Mouse (Mus musculus): ENCODE results near the gene Dgkh. TPM values are rescaled to one million over a fixed set of nuclear protein-coding genes. Genes with fewer than 3 reads are reported as not detected.
A peak's percentile ranks its signal among the peaks of the same experiment; 100 is the strongest.

Dgkh gene
- total and polyA plus RNA-seq, 2 experiments from 2014 or later = 1.2 to 4.7 TPM

- no peak overlapping the region for H3K4me3 ChIP-seq (ENCODE audit: low read depth, low read length)
- no peaks in the 10 kb centered on the region for H3K27me3 ChIP-seq (ENCODE audit: control insufficient read depth, insufficient read depth, low read length)
- DNase-seq (ENCODE audit: low spot score) (no peak), ATAC-seq (ENCODE audit: insufficient read depth, low read depth) (no peak)
- H3K9ac ChIP-seq (replicated peaks; ENCODE audit: low read depth, low read length) = no peak overlapping the region
- peak overlapping the region; percentile 51; the same call in 1 of the 2 replicates for H3K27ac ChIP-seq (ENCODE audit: low read depth)
- H3K4me1 ChIP-seq (ENCODE audit: control insufficient read depth, insufficient read depth) = no peaks in the 10 kb centered on the region; the same call in 1 of the 2 replicates
- 67% methylated on average over 4 of the region's 4 CpGs for WGBS
- no peak overlapping the region for H3K4me2 ChIP-seq (ENCODE audit: low read depth, low read length)
- no peak for TF ChIP-seq CTCF (IDR thresholded peaks at IDR 0.05; ENCODE audit: low read depth)
- no peaks in the 10 kb centered on the region for H3K9me3 ChIP-seq (replicated peaks; ENCODE audit: control insufficient read depth, low read length)
- no peaks in the 10 kb centered on the region for H3K36me3 ChIP-seq (replicated peaks; ENCODE audit: control insufficient read depth, insufficient read depth, low read length)
These were observed 44.9 kb downstream of the Dgkh start for GRCm38 (mm10) chr14:78687716-78688115.

DNA sequence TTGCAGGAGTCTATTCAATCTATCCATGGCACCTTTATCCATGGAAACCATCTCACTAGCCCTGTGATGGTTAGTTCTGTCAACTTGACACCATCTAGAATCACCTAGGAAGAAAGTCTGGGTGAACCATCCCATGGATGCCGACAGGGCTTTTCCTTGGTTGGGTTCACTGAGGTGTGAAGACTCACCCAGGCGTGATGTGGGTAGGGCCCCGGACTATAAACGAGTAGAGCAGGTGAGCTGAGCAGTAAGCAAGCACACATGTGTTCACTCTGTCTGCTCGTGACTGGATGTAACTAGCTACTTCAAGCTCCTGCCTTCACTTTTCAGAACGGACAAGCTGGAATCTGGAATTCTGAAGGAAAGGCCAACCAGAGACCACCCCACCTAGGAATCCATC lies 45.9 kb downstream of the Dgkh start:
- Histone ChIP-seq H3K27ac (ENCODE audit: low read depth) (no peak overlapping the region), H3K27me3 (ENCODE audit: control insufficient read depth, insufficient read depth, low read length) (no peaks in the 10 kb centered on the region), H3K9ac (replicated peaks; ENCODE audit: low read depth, low read length) (no peak overlapping the region), H3K4me1 (ENCODE audit: control insufficient read depth, insufficient read depth) (no peaks in the 10 kb centered on the region; the same call in 1 of the 2 replicates), H3K36me3 (replicated peaks; ENCODE audit: control insufficient read depth, insufficient read depth, low read length) (no peaks in the 10 kb centered on the region), H3K4me3 (ENCODE audit: low read depth, low read length) (no peak overlapping the region), H3K4me2 (ENCODE audit: low read depth, low read length) (no peak overlapping the region), H3K9me3 (replicated peaks; ENCODE audit: control insufficient read depth, low read length) (no peaks in the 10 kb centered on the region)
- TF ChIP-seq CTCF (IDR thresholded peaks at IDR 0.05; ENCODE audit: low read depth) (no peak), EP300 (IDR thresholded peaks at IDR 0.05; ENCODE audit: low read depth) (no peak)
- DNase-seq (ENCODE audit: low spot score) (no peak), ATAC-seq (ENCODE audit: insufficient read depth, low read depth) (no peak)
- 96% methylated on average over 6 of the region's 6 CpGs for WGBS

GRCm38 (mm10) chr14:78684171-78684570 lies 48.4 kb downstream of the Dgkh start:
- TF ChIP-seq EP300 (IDR thresholded peaks at IDR 0.05; ENCODE audit: low read depth) (no peak), CTCF (IDR thresholded peaks at IDR 0.05; ENCODE audit: low read depth) (no peak)
- Histone ChIP-seq H3K27ac (ENCODE audit: low read depth) (no peak overlapping the region), H3K9me3 (replicated peaks; ENCODE audit: control insufficient read depth, low read length) (no peaks in the 10 kb centered on the region), H3K9ac (replicated peaks; ENCODE audit: low read depth, low read length) (no peak overlapping the region), H3K4me1 (ENCODE audit: control insufficient read depth, insufficient read depth) (peaks cover under 1% of the 10 kb centered on the region; the same call in 1 of the 2 replicates), H3K4me2 (ENCODE audit: low read depth, low read length) (no peak overlapping the region), H3K36me3 (replicated peaks; ENCODE audit: control insufficient read depth, insufficient read depth, low read length) (no peaks in the 10 kb centered on the region), H3K27me3 (ENCODE audit: control insufficient read depth, insufficient read depth, low read length) (no peaks in the 10 kb centered on the region), H3K4me3 (ENCODE audit: low read depth, low read length) (no peak overlapping the region)
- DNase-seq (ENCODE audit: low spot score) (no peak), ATAC-seq (ENCODE audit: insufficient read depth, low read depth) (peak; percentile 60)
- WGBS = 18% methylated on average over 4 of the region's 4 CpGs

DNA sequence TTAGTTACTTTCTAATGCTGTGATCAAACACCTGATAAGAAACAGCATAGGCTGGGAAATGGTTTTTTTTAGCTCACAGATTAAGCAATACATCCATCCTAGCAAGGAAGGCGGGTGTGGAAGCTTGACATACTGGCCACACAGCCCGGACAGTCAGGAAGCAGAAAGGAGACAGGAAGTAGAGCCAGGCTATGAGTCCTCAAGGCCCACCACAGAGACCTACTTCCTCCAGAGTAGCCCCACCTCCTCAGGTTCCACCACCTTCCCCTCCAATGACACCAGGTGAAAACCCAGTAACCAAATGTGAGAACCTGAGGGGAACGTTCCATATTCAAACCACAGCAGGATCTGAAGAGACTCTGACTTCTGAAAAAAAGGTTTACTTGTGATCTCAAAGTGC lies 53.6 kb downstream of the Dgkh start:
- TF ChIP-seq CTCF (IDR thresholded peaks at IDR 0.05; ENCODE audit: low read depth) = no peak
- no peak for TF ChIP-seq EP300 (IDR thresholded peaks at IDR 0.05; ENCODE audit: low read depth)
- DNase-seq (ENCODE audit: low spot score) = no peak
- Histone ChIP-seq H3K9ac (replicated peaks; ENCODE audit: low read depth, low read length) (no peak overlapping the region), H3K4me2 (ENCODE audit: low read depth, low read length) (peak overlapping the region; percentile 32), H3K9me3 (replicated peaks; ENCODE audit: control insufficient read depth, low read length) (no peaks in the 10 kb centered on the region), H3K27ac (ENCODE audit: low read depth) (peak overlapping the region; percentile 70), H3K4me3 (ENCODE audit: low read depth, low read length) (no peak overlapping the region), H3K36me3 (replicated peaks; ENCODE audit: control insufficient read depth, insufficient read depth, low read length) (no peaks in the 10 kb centered on the region), H3K27me3 (ENCODE audit: control insufficient read depth, insufficient read depth, low read length) (no peaks in the 10 kb centered on the region), H3K4me1 (ENCODE audit: control insufficient read depth, insufficient read depth) (peaks cover 10% of the 10 kb centered on the region)
- ATAC-seq (ENCODE audit: insufficient read depth, low read depth) = no peak
- 66% methylated on average over 3 of the region's 3 CpGs for WGBS

GRCm38 (mm10) chr14:78677852-78678588 lies 54.6 kb downstream of the Dgkh start:
- Histone ChIP-seq H3K9me3 (replicated peaks; ENCODE audit: control insufficient read depth, low read length) (no peaks in the 10 kb centered on the region), H3K9ac (replicated peaks; ENCODE audit: low read depth, low read length) (no peak overlapping the region), H3K27ac (ENCODE audit: low read depth) (peak overlapping the region; percentile 70), H3K27me3 (ENCODE audit: control insufficient read depth, insufficient read depth, low read length) (no peaks in the 10 kb centered on the region), H3K36me3 (replicated peaks; ENCODE audit: control insufficient read depth, insufficient read depth, low read length) (no peaks in the 10 kb centered on the region), H3K4me3 (ENCODE audit: low read depth, low read length) (no peak overlapping the region), H3K4me1 (ENCODE audit: control insufficient read depth, insufficient read depth) (peaks cover 10% of the 10 kb centered on the region), H3K4me2 (ENCODE audit: low read depth, low read length) (peak overlapping the region; percentile 32; the same call in 1 of the 2 replicates)
- DNase-seq (ENCODE audit: low spot score) (no peak), ATAC-seq (ENCODE audit: insufficient read depth, low read depth) (peak; percentile 57)
- no peak for TF ChIP-seq CTCF (IDR thresholded peaks at IDR 0.05; ENCODE audit: low read depth)
- TF ChIP-seq EP300 (IDR thresholded peaks at IDR 0.05; ENCODE audit: low read depth) = no peak
- WGBS = 32% methylated on average over 7 of the region's 7 CpGs

- TF ChIP-seq EP300 (IDR thresholded peaks at IDR 0.05; ENCODE audit: low read depth) (no peak), CTCF (IDR thresholded peaks at IDR 0.05; ENCODE audit: low read depth) (peak; percentile 57)
- Histone ChIP-seq H3K27me3 (ENCODE audit: control insufficient read depth, insufficient read depth, low read length) (no peaks in the 10 kb centered on the region), H3K4me1 (ENCODE audit: control insufficient read depth, insufficient read depth) (peaks cover 10% of the 10 kb centered on the region), H3K36me3 (replicated peaks; ENCODE audit: control insufficient read depth, insufficient read depth, low read length) (no peaks in the 10 kb centered on the region), H3K4me3 (ENCODE audit: low read depth, low read length) (no peak overlapping the region), H3K9ac (replicated peaks; ENCODE audit: low read depth, low read length) (no peak overlapping the region), H3K4me2 (ENCODE audit: low read depth, low read length) (no peak overlapping the region), H3K9me3 (replicated peaks; ENCODE audit: control insufficient read depth, low read length) (no peaks in the 10 kb centered on the region), H3K27ac (ENCODE audit: low read depth) (no peak overlapping the region)
- DNase-seq (ENCODE audit: low spot score) = peak; percentile 60
- peak; percentile 57; the same call in 1 of the 2 replicates for ATAC-seq (ENCODE audit: insufficient read depth, low read depth)
- WGBS = 44% methylated on average over 6 of the region's 6 CpGs
These were observed 56.1 kb downstream of the Dgkh start for GRCm38 (mm10) chr14:78676457-78676856.

Measured in heart, postnatal 0 days (tissue).